8 mouse cellular contexts compared by ENCODE assay signal in the genomic region with DNA sequence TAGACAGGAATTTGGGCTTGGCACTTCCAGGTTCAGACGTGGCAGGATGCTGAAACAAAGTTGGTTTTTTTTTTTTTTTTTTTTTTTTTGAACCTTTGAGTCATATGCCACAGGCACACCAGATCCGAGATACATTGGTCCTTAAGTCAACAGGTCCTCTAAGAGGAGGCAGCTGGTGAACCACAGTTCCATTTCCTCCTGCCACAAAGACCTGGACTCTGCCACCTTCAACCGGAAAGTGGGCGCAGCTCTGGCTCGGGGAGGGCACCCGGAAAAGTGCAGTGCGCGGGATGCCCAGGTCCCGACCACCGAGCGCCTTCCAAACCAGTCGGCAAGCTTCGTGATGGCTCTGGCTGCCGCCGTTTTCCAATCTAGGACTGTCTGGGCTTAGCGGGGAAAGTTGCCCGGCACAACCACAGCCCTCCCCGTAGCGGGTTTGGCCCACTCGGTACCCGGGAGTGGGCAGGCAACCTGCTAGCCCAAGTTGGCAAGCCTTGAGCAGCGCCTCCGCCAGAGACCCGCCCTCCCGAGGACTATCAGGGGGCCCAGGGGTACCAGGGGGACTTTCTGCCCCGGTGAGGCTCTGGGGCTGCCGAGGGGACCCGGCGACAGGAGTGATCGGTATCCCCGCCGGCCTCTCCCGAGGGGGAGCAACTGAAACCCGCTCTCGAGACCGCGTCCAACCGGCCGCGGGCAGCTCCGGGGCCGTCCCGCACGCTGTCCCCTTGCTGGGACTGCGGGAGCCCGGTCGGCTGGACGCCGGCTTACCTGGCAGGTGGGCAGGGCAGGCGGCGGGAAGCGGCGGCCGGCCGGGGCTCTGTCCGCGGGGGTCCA. TPM values are rescaled to one million over a fixed set of nuclear protein-coding genes. Genes with fewer than 3 reads are reported as not detected.
DNase-seq lines count a peak whose midpoint lies in the region; ATAC-seq and TF ChIP-seq lines count a peak whose summit lies in the region.

No protein-coding gene starts in this region.

- no peak for TF ChIP-seq POLR2A in lung, adult 2 months (IDR thresholded peaks at IDR 0.05; ENCODE audit: borderline replicate concordance, extremely low read depth, low read depth, low read length)

- H3K27ac ChIP-seq in forebrain, embryonic 12.5 days = no peak overlapping the region
- H3K27ac ChIP-seq in liver, embryonic 15.5 days (replicated peaks) = no peak overlapping the region
- H3K27ac ChIP-seq in neural tube, embryonic 15.5 days (replicated peaks) = no peak overlapping the region

- H3K9me3 ChIP-seq in forebrain, embryonic 12.5 days = no peaks in the 10 kb centered on the region
- H3K9me3 ChIP-seq in liver, embryonic 15.5 days (replicated peaks) = no peaks in the 10 kb centered on the region
- H3K9me3 ChIP-seq in neural tube, embryonic 15.5 days (replicated peaks) = no peaks in the 10 kb centered on the region

- H3K9ac ChIP-seq in forebrain, embryonic 12.5 days = peak overlapping the region; percentile 58
- H3K9ac ChIP-seq in liver, embryonic 15.5 days = no peak overlapping the region; the same call in 1 of the 2 replicates
- H3K9ac ChIP-seq in neural tube, embryonic 15.5 days (replicated peaks) = peak overlapping the region; percentile 60

- H3K27me3 ChIP-seq in forebrain, embryonic 12.5 days = peaks cover 35% of the 10 kb centered on the region
- H3K27me3 ChIP-seq in liver, embryonic 15.5 days = peaks cover 35% of the 10 kb centered on the region
- peaks cover 13% of the 10 kb centered on the region for H3K27me3 ChIP-seq in neural tube, embryonic 15.5 days (replicated peaks)

- WGBS in lung, adult 2 months = under 1% methylated on average over 57 of the region's 57 CpGs
- WGBS in forebrain, embryonic 12.5 days = under 1% methylated on average over 53 of the region's 57 CpGs
- WGBS in liver, embryonic 15.5 days (ENCODE audit: insufficient replicate concordance) = under 1% methylated on average over 57 of the region's 57 CpGs
- WGBS in neural tube, embryonic 15.5 days = under 1% methylated on average over 57 of the region's 57 CpGs

- H3K4me3 ChIP-seq in lung, adult 2 months (replicated peaks; ENCODE audit: extremely low read depth, low read depth, low read length) = peak overlapping the region; percentile 47
- H3K4me3 ChIP-seq in forebrain, embryonic 12.5 days (replicated peaks) = peak overlapping the region; percentile 70
- peak overlapping the region; percentile 55 for H3K4me3 ChIP-seq in liver, embryonic 15.5 days (replicated peaks)
- H3K4me3 ChIP-seq in neural tube, embryonic 15.5 days (replicated peaks) = peak overlapping the region; percentile 69

- peak; percentile 77 for ATAC-seq in forebrain, embryonic 12.5 days (ENCODE audit: low FRiP score)
- peak; percentile 27 for ATAC-seq in inflammation-experienced regulatory T-cells, adult 6 months
- ATAC-seq in liver, embryonic 15.5 days (ENCODE audit: insufficient read depth) = no peak
- peak; percentile 71 for ATAC-seq in neural tube, embryonic 15.5 days (ENCODE audit: low FRiP score)
- ATAC-seq in megakaryocyte-erythroid progenitor cell, adult 5-6 weeks (replicated peaks; ENCODE audit: low FRiP score, low TSS enrichment, poor library complexity, severe bottlenecking) = no peak; the same call in 1 of the 2 replicates

- no peaks in the 10 kb centered on the region for H3K4me1 ChIP-seq in lung, adult 2 months (ENCODE audit: control insufficient read depth, insufficient read depth, low read length)
- H3K4me1 ChIP-seq in forebrain, embryonic 12.5 days = peaks cover 13% of the 10 kb centered on the region
- no peaks in the 10 kb centered on the region for H3K4me1 ChIP-seq in liver, embryonic 15.5 days (replicated peaks)
- peaks cover 14% of the 10 kb centered on the region for H3K4me1 ChIP-seq in neural tube, embryonic 15.5 days

- H3K36me3 ChIP-seq in forebrain, embryonic 12.5 days (replicated peaks) = no peaks in the 10 kb centered on the region
- no peaks in the 10 kb centered on the region for H3K36me3 ChIP-seq in liver, embryonic 15.5 days (replicated peaks)
- H3K36me3 ChIP-seq in neural tube, embryonic 15.5 days = no peaks in the 10 kb centered on the region

- peak; percentile 45 for DNase-seq in lung, adult 2 months
- no peak for DNase-seq in lung, postnatal 36 days
- DNase-seq in adrenal gland, postnatal 36 days = peak; percentile 1 to 2

- H3K4me2 ChIP-seq in forebrain, embryonic 12.5 days = peak overlapping the region; percentile 100
- H3K4me2 ChIP-seq in liver, embryonic 15.5 days = peak overlapping the region; percentile 72
- peak overlapping the region; percentile 100 for H3K4me2 ChIP-seq in neural tube, embryonic 15.5 days

- TF ChIP-seq CTCF in lung, adult 2 months (IDR thresholded peaks at IDR 0.05; ENCODE audit: insufficient read depth, low read length) = no peak

RNA-seq across cellular contexts. Expression of a gene that starts 0.8 kb away (rescaled TPM):
- 2.7 and 5.1 TPM in 2 replicates for polyA plus RNA-seq in lung, adult 2 months (2012; rRNA removed)
- total RNA-seq in adrenal gland, postnatal 36 days (2021) = 1 to 10 TPM in 1 of 2 experiments, under 1 TPM in 1; 0.63 to 2.0 TPM
- 0.73 and 1.3 TPM in 2 replicates for polyA plus RNA-seq in forebrain, embryonic 12.5 days (2016; fragmentation: Nextera tagmentation; extraction: Ambion mirVana)
- 1 to 10 TPM in 2 of 3 experiments, not detected in 1; 1.1 to 2.0 TPM for polyA plus RNA-seq in inflammation-experienced regulatory T-cells, adult 6 months (2017; shearing (Covaris generic))
- 0.35 and 0.47 TPM in 2 replicates for polyA plus RNA-seq in liver, embryonic 15.5 days (2015; fragmentation: Nextera tagmentation; extraction: Ambion mirVana)
- 0.46 and 2.0 TPM in 2 replicates for polyA plus RNA-seq in neural tube, embryonic 15.5 days (2015; fragmentation: Nextera tagmentation; extraction: Ambion mirVana)
- total RNA-seq in megakaryocyte-erythroid progenitor cell, adult 5-6 weeks (2014; fragmentation: Nextera tagmentation) = not detected in 2 replicates
- total RNA-seq in megakaryocyte-erythroid progenitor cell, adult 5-6 weeks (2017) = not detected in 2 replicates

Comparison
In these comparisons a context has a peak if more than half of its experiments do, and no peak if none do; other contexts are left out.
1. ATAC-seq: peak in forebrain, embryonic 12.5 days (single experiment), inflammation-experienced regulatory T-cells, adult 6 months (single experiment) and neural tube, embryonic 15.5 days (single experiment); none in liver, embryonic 15.5 days (single experiment) and megakaryocyte-erythroid progenitor cell, adult 5-6 weeks (single experiment).
2. Peak in every context shown above with its lines, with median percentiles within 50 percentile points of each other: H3K4me3 ChIP-seq and H3K4me2 ChIP-seq.